Mouse (Mus musculus) heart, embryonic 15.5 days (tissue): Measurements from ENCODE around the gene Xrcc4. TPM values are rescaled to one million over a fixed set of nuclear protein-coding genes. Genes with fewer than 3 reads are reported as not detected.
A peak's percentile ranks its signal among the peaks of the same experiment; 100 is the strongest.

ENCODE experiments used
- ATAC-seq: fragments of 200-750 bp; cut with Nextera tagmentation; replicated peaks from 2 replicates; pipeline ENCODE4 v1.8.0; 2017; ENCODE audit warnings: low read depth, moderate TSS enrichment; ENCODE audit not compliant: insufficient number of reproducible peaks, insufficient read depth, low FRiP score
- H3K27ac ChIP-seq: fragments of 300-500 bp; sonication (generic); 2 replicates; pipeline ENCODE4 v1.5.1; 2015; ENCODE audit warnings: mild to moderate bottlenecking, inconsistent platforms
- H3K27me3 ChIP-seq: fragments of 300-500 bp; sonication (generic); 2 replicates; pipeline ENCODE4 v1.6.1; 2015; ENCODE audit warnings: inconsistent platforms
- H3K36me3 ChIP-seq: fragments of 300-500 bp; sonication (generic); 2 replicates; pipeline ENCODE4 v1.6.1; 2015; ENCODE audit warnings: mild to moderate bottlenecking, inconsistent platforms
- H3K4me1 ChIP-seq: fragments of 300-500 bp; sonication (generic); replicated peaks from 2 replicates; pipeline ENCODE4 v1.6.1; 2015; ENCODE audit warnings: inconsistent platforms
- H3K4me2 ChIP-seq: fragments of 300-500 bp; sonication (generic); 2 replicates; pipeline ENCODE4 v1.6.1; 2015; ENCODE audit warnings: inconsistent platforms, mild to moderate bottlenecking, moderate library complexity
- H3K4me3 ChIP-seq: fragments of 300-500 bp; sonication (generic); 2 replicates; pipeline ENCODE4 v1.5.1; 2015; ENCODE audit warnings: mild to moderate bottlenecking, inconsistent platforms
- H3K9ac ChIP-seq: fragments of 300-500 bp; sonication (generic); 2 replicates; pipeline ENCODE4 v1.6.1; 2015; ENCODE audit warnings: mild to moderate bottlenecking, inconsistent platforms
- H3K9me3 ChIP-seq: fragments of 300-500 bp; sonication (generic); replicated peaks from 2 replicates; pipeline ENCODE4 v1.6.1; 2016; ENCODE audit warnings: inconsistent platforms
- WGBS: fragments of 180-500 bp; shearing (Covaris S2); methylation state at CpG from one replicate; pipeline ENCODE4 v1.1.7; 2015; ENCODE audit warnings: mixed read lengths; 5-methylcytosine and 5-hydroxymethylcytosine counted together
- polyA plus RNA-seq: library from polyadenylated mRNA; unstranded; fragments of >200 nt; fragmentation: Nextera tagmentation; extraction: Ambion mirVana; gene quantifications from 2 replicates; pipeline ENCODE4 v1.2.1, GENCODE M21; 2015

Xrcc4 gene
- polyA plus RNA-seq, 1 experiment from 2014 or later: 19.4 TPM

- H3K9ac ChIP-seq: no peak overlapping the region
- no peak for ATAC-seq
- peak overlapping the region; percentile 93 for H3K4me2 ChIP-seq
- H3K27me3 ChIP-seq: no peaks in the 10 kb centered on the region
- H3K27ac ChIP-seq: peak overlapping the region; percentile 96
- no peaks in the 10 kb centered on the region for H3K9me3 ChIP-seq
- H3K4me1 ChIP-seq: peaks cover 33% of the 10 kb centered on the region
- 51% methylated on average over 2 of the region's 2 CpGs for WGBS
- no peaks in the 10 kb centered on the region for H3K36me3 ChIP-seq
- H3K4me3 ChIP-seq: no peak overlapping the region
Measured at GRCm38 (mm10) chr13:89738275-89738674, 351.1 kb downstream of the Xrcc4 start.

DNA sequence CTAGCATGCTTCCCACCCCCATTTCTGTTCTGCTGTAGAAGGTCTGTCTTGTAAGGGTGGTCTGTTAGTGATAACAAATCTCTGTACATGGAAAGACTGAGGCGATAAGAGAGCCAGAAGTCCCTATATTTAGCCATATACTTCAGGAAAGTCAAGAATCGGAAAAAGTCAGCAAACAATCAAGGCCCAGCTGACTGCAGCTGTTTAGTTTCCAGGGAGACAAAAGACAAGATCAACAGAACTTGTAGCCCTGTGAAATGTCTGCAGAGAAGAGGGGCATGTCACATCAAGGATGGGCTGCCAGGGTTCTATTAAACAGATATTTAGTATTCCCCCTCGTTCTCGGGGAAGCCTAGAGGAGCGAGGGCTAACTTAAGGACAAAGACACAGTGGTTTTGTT lies 354.3 kb downstream of the Xrcc4 start:
- WGBS: 16% methylated on average over 5 of the region's 5 CpGs
- H3K4me1 ChIP-seq: peaks cover 33% of the 10 kb centered on the region
- H3K4me2 ChIP-seq: 0 out of 2 replicates have a peak overlapping the region, but pooled peaks have one; percentile 8

DNA sequence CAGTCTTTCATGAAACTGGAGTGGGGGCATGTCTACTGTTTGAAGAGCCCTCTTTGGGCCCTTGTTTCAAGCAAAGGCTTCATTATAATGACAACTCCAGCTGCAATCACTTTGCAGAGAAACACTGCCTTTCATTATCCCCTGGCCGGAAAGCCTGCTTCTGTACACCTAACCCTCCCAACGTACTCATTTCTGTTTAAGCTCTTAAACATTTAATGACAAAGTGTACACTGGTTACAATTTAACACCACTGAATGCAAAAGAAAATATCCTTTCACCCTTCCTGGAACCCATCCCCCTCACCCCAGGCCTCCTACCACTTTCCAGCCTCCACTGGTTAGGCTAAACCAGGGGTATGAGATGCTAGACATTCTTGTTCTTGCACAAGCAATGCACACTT lies 362.9 kb downstream of the Xrcc4 start:
- H3K4me2 ChIP-seq: no peak overlapping the region
- H3K9me3 ChIP-seq: no peaks in the 10 kb centered on the region
- no peak overlapping the region for H3K9ac ChIP-seq
- no peak for ATAC-seq
- H3K36me3 ChIP-seq: peaks cover 17% of the 10 kb centered on the region
- H3K27me3 ChIP-seq: no peaks in the 10 kb centered on the region
- H3K4me3 ChIP-seq: no peak overlapping the region
- no peak overlapping the region for H3K27ac ChIP-seq
- H3K4me1 ChIP-seq: peaks cover 3% of the 10 kb centered on the region; the same call in 1 of the 2 replicates
- 87% methylated on average over 2 of the region's 2 CpGs for WGBS

More for the DNA sequence above, 354.3 kb downstream of the Xrcc4 start:
- ATAC-seq: no peak
- H3K4me3 ChIP-seq: no peak overlapping the region
- no peaks in the 10 kb centered on the region for H3K9me3 ChIP-seq
- no peaks in the 10 kb centered on the region for H3K36me3 ChIP-seq
- no peak overlapping the region for H3K9ac ChIP-seq
- H3K27ac ChIP-seq: peak overlapping the region; percentile 9; the same call in 1 of the 2 replicates
- no peaks in the 10 kb centered on the region for H3K27me3 ChIP-seq

Other genes starting within 250 kb of the Xrcc4 start
- gene Tmem167, start 485 bp downstream of the Xrcc4 start, polyA plus RNA-seq: 33.2 and 33.5 TPM in 2 replicates